Mouse (Mus musculus): Measurements from ENCODE around the gene 5330417C22Rik.
A peak's percentile ranks its signal among the peaks of the same experiment; 100 is the strongest.

The 5330417C22Rik gene

GRCm38 (mm10) chr3:108411026-108411753, 125.1 kb downstream of the 5330417C22Rik start:
- peak; percentile 37 to 48 for DNase-seq

GRCm38 (mm10) chr3:108410359-108410714, 126.0 kb downstream of the 5330417C22Rik start:
- DNase-seq = peak in 1 of 2 experiments; percentile 46

- peak; percentile 73 to 80 for DNase-seq
Measured at GRCm38 (mm10) chr3:108409656-108410358, 126.5 kb downstream of the 5330417C22Rik start.

GRCm38 (mm10) chr3:108408517-108409008, 127.8 kb downstream of the 5330417C22Rik start:
- DNase-seq = no peak

- DNase-seq = peak in 1 of 2 experiments; percentile 52
Measured at GRCm38 (mm10) chr3:108406306-108406885, 129.9 kb downstream of the 5330417C22Rik start.
